Mouse (Mus musculus): ENCODE measurements around the gene Tinagl1.

GRCm38 (mm10) chr4:130196542-130196941, 21.6 kb upstream of the Tinagl1 start:
- TF ChIP-seq TCF12 (IDR thresholded peaks at IDR 0.05; ENCODE audit: insufficient read depth, poor library complexity, severe bottlenecking) (no peak), CEBPB (IDR thresholded peaks at IDR 0.05; ENCODE audit: insufficient read depth, poor library complexity, severe bottlenecking) (no peak), MAX (IDR thresholded peaks at IDR 0.05; ENCODE audit: low read depth) (no peak), POLR2AphosphoS2 (IDR thresholded peaks at IDR 0.05; ENCODE audit: insufficient read length, low read depth) (no peak)
